Mouse (Mus musculus): ENCODE measurements around the gene Neo1. TPM values are rescaled to one million over a fixed set of nuclear protein-coding genes. Genes with fewer than 3 reads are reported as not detected.

Gene Neo1
- polyA plus RNA-seq, 1 experiment from 2014 or later: 36.5 TPM

DNA sequence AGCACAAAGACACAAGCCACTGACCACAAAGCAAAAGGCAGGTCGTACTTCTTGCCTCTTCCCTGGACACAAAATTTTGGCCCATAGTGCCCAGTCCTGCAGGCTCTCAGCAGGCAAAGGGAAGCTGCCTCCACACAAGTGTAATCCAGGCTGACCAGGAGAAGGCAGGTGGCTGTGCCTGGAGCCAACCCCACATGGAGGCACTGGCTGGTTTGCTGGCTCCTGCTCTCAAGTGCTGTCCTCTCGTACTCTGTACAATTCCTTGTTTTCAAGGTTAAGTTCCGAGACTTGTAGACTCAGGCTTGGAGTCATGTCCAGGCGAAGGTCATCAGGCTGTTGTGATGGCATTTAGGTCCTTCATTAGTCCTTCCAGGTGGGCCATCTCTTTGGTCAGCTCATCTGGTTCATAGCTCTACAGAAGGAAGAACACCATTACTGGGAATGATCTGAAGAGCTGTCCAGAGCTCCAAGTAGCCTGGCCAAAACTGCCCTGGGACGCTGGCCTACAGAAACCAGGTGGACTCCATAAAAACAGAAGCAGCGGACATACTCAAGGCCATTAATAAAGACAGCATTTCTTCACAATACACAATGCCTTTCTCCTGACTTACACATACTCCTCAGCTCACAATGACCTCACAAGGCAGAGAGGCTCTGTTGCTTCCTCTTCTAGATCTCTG is 159.2 kb downstream of the Neo1 start:
- no peaks in the 10 kb centered on the region for H3K9me3 ChIP-seq
- H3K36me3 ChIP-seq: peaks cover 56% of the 10 kb centered on the region
- no peak overlapping the region for H3K4me2 ChIP-seq
- ATAC-seq (ENCODE audit: low FRiP score): no peak
- H3K27me3 ChIP-seq: no peaks in the 10 kb centered on the region
- no peak overlapping the region for H3K4me3 ChIP-seq
- no peak overlapping the region for H3K9ac ChIP-seq
- 93% methylated on average over 6 of the region's 6 CpGs for WGBS
- no peaks in the 10 kb centered on the region for H3K4me1 ChIP-seq (replicated peaks)
- H3K27ac ChIP-seq: no peak overlapping the region

DNA sequence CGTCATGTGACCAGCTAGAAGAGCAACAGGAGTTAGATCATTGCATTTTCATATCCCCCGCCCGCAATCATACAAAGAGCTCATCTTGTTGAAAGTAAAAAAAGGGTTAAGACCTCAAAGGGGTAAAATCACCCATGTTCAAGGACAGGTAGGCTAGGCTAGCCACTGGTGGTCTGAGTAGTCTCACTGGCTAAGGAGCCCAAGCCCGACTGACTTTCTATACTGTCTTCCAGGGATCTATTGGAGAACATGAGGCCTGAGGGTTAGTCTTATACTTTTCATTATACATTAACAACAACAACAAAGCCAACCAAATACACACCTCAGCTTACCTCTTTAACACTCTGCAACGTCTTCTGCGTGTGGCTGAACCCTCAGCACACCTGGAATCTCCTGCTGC is 160.8 kb downstream of the Neo1 start:
- Histone ChIP-seq H3K9ac (0 out of 2 replicates have a peak overlapping the region, but pooled peaks have one; percentile 1), H3K4me3 (no peak overlapping the region), H3K4me2 (no peak overlapping the region), H3K27ac (no peak overlapping the region), H3K36me3 (peaks cover 43% of the 10 kb centered on the region), H3K9me3 (no peaks in the 10 kb centered on the region), H3K4me1 (replicated peaks) (no peaks in the 10 kb centered on the region), H3K27me3 (no peaks in the 10 kb centered on the region)
- no peak for ATAC-seq (ENCODE audit: low FRiP score)
- 87% methylated on average over 6 of the region's 6 CpGs for WGBS

DNA sequence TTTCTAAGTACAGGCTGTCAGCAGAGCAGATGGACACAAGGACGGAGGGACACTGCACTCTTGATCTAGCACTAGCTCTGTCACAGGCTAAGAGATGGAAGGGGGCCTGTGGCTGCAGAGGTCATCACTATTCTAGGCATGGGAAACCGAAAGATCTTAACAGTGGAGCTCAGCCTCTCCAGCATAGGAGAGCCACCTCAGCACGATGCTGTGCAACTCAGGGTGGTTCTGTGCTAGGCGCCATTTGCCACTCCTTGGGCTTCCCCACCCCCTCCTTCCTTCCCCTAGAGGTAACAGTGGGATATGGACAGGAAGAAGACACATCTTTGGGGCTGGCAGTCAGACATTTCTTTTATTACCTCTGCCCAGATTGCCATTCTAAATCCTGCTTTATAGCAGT is 161.9 kb downstream of the Neo1 start:
- H3K27me3 ChIP-seq: no peaks in the 10 kb centered on the region
- no peak overlapping the region for H3K27ac ChIP-seq
- H3K36me3 ChIP-seq: peaks cover 34% of the 10 kb centered on the region
- H3K4me2 ChIP-seq: no peak overlapping the region
- H3K9me3 ChIP-seq: no peaks in the 10 kb centered on the region
- no peak for ATAC-seq (ENCODE audit: low FRiP score)
- no peak overlapping the region for H3K4me3 ChIP-seq
- 92% methylated on average over 4 of the region's 4 CpGs for WGBS
- no peaks in the 10 kb centered on the region for H3K4me1 ChIP-seq (replicated peaks)
- H3K9ac ChIP-seq: no peak overlapping the region

DNA sequence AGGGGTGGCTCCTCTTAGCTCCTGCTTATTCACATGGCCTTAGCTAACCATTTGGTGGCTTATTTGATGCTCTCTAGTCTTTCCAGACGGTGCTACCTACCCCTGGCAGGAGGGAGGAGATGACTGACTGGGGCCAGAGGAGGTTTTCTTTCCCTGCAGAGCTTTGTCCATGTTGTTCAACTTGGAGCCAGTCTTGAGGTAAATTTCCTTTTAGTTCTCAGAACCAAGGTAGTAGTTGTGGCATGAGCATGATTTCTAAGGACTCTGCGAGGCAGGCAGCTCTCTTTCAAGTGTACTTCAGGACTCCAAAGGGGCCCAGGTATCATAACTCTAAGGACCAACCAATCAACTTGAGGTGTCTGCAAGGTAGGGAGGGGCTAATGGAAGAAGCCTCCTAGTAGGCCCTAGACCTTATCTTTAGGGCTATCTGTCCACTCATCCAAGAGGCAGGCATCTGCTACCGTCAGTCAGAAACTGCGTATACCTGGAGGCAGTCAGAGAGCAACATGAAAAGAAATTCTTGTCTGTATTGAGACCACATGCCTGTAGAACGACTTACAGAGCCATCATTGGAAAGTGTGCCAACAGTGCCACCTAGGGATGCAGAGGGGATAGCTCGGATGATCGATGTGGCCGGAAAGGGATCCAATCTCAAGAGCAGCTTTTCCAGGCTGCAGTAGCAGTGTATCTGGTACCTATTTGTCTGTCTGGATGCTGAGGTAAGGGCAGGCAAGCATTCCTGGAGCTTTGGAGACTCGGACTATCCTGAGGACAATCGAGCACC is 162.5 kb downstream of the Neo1 start:
- no peaks in the 10 kb centered on the region for H3K9me3 ChIP-seq
- peaks cover 30% of the 10 kb centered on the region for H3K36me3 ChIP-seq
- no peak overlapping the region for H3K27ac ChIP-seq
- ATAC-seq (ENCODE audit: low FRiP score): peak; percentile 28; the same call in 1 of the 2 replicates
- H3K27me3 ChIP-seq: no peaks in the 10 kb centered on the region
- H3K4me1 ChIP-seq (replicated peaks): no peaks in the 10 kb centered on the region
- no peak overlapping the region for H3K9ac ChIP-seq
- WGBS: 55% methylated on average over 10 of the region's 10 CpGs
- H3K4me3 ChIP-seq: no peak overlapping the region
- H3K4me2 ChIP-seq: no peak overlapping the region

DNA sequence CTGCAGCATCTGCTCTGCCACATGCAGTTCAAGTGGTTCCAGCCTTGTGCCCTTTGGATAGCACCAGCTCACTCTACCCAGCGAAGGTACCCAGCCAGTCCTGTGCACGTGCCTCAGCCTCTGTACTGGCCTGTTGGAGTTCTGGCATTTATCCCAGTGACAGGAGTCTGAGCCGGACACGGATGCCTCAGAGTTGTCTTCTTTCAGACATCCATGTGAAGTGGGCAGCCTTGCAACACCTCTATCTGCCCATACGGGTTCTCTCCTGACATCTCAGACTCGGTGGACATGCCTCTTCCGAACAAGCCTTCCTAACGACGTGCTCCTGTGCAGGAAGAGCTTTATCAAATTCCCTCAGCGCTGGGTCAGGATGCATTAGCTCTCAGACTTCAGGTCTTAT is 165.1 kb downstream of the Neo1 start:
- Histone ChIP-seq H3K4me2 (no peak overlapping the region), H3K27ac (no peak overlapping the region), H3K27me3 (no peaks in the 10 kb centered on the region), H3K4me3 (no peak overlapping the region), H3K4me1 (replicated peaks) (no peaks in the 10 kb centered on the region), H3K9me3 (no peaks in the 10 kb centered on the region), H3K36me3 (peaks cover 11% of the 10 kb centered on the region), H3K9ac (no peak overlapping the region)
- ATAC-seq (ENCODE audit: low FRiP score): no peak
- 87% methylated on average over 10 of the region's 10 CpGs for WGBS

DNA sequence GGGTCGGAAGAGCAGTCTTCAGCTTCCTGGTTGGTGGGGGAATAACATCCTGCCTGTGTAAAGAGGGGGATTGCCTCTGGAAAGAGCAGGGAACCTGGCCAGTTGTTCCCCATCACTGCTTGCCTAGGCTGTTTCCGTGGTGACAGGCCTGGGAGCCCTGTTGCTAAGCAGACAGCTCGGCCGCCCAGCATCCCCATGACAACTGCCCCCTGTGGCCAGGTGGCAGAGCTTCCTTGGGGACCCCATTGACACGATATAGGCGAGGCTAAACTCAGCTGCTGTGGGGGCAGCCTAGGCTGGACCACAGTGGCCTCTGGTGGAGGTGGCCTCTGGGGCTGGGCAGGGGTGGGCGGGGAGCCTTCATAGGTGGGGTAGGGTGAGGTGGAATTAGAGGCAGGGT is 172.4 kb downstream of the Neo1 start:
- Histone ChIP-seq H3K27ac (peak overlapping the region; percentile 66), H3K4me1 (replicated peaks) (peaks cover 19% of the 10 kb centered on the region), H3K9ac (0 out of 2 replicates have a peak overlapping the region, but pooled peaks have one; percentile 35), H3K9me3 (no peaks in the 10 kb centered on the region), H3K36me3 (peaks cover 17% of the 10 kb centered on the region), H3K4me3 (no peak overlapping the region), H3K4me2 (no peak overlapping the region), H3K27me3 (0 out of 2 replicates have a peak, but pooled peaks cover 10% of the 10 kb centered on the region)
- WGBS: 21% methylated on average over 7 of the region's 7 CpGs
- ATAC-seq (ENCODE audit: low FRiP score): peak; percentile 53

DNA sequence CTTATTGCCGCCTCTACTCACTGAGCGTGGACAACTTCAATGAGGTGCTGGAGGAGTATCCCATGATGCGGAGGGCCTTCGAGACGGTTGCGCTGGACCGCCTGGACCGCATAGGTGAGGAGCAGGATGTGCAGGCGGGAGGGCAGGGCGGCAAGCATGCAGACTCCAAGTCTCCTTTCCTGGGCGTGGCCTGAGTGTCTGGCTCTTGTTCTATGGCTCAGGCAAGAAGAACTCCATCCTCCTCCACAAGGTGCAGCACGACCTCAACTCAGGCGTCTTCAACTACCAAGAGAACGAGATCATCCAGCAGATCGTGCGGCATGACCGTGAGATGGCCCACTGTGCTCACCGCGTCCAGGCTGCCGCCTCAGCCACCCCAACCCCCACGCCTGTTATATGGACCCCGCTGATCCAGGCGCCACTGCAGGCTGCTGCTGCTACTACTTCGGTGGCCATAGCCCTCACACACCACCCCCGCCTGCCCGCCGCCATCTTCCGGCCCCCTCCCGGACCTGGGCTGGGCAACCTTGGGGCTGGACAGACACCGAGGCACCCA is 177.1 kb downstream of the Neo1 start:
- Histone ChIP-seq H3K36me3 (peaks cover 45% of the 10 kb centered on the region), H3K9ac (peak overlapping the region; percentile 26; the same call in 1 of the 2 replicates), H3K27me3 (peaks cover 21% of the 10 kb centered on the region; the same call in 1 of the 2 replicates), H3K4me2 (peak overlapping the region; percentile 27), H3K4me1 (replicated peaks) (peaks cover 26% of the 10 kb centered on the region), H3K27ac (no peak overlapping the region), H3K4me3 (no peak overlapping the region), H3K9me3 (no peaks in the 10 kb centered on the region)
- WGBS: 37% methylated on average over 30 of the region's 30 CpGs
- no peak for ATAC-seq (ENCODE audit: low FRiP score)

DNA sequence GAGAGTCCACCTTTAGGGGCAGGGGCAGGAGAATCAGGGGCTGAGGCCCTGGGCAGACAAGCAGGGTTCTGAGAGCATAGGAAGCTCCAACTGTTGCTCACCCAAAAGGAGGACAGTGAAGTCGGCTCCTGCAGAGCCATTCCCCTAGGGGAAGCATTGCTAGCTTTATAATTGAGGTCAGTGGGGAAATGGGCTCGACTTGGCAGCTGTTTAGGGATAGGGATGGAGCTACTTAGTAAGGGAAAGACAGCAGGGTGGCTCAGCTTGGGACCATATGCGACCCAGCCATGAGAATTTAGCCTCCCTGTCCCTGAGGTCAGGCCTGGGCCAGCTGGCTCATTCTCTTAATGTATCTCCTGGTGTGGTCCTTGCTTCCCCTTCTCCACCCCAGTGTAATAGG is 181.3 kb downstream of the Neo1 start:
- WGBS: 32% methylated on average over 3 of the region's 3 CpGs
- no peak overlapping the region for H3K27ac ChIP-seq
- no peak overlapping the region for H3K4me3 ChIP-seq
- peaks cover 21% of the 10 kb centered on the region; the same call in 1 of the 2 replicates for H3K27me3 ChIP-seq
- H3K9ac ChIP-seq: no peak overlapping the region
- H3K4me1 ChIP-seq (replicated peaks): peaks cover 37% of the 10 kb centered on the region
- H3K9me3 ChIP-seq: no peaks in the 10 kb centered on the region
- H3K36me3 ChIP-seq: peaks cover 43% of the 10 kb centered on the region
- no peak overlapping the region for H3K4me2 ChIP-seq
- no peak for ATAC-seq (ENCODE audit: low FRiP score)

DNA sequence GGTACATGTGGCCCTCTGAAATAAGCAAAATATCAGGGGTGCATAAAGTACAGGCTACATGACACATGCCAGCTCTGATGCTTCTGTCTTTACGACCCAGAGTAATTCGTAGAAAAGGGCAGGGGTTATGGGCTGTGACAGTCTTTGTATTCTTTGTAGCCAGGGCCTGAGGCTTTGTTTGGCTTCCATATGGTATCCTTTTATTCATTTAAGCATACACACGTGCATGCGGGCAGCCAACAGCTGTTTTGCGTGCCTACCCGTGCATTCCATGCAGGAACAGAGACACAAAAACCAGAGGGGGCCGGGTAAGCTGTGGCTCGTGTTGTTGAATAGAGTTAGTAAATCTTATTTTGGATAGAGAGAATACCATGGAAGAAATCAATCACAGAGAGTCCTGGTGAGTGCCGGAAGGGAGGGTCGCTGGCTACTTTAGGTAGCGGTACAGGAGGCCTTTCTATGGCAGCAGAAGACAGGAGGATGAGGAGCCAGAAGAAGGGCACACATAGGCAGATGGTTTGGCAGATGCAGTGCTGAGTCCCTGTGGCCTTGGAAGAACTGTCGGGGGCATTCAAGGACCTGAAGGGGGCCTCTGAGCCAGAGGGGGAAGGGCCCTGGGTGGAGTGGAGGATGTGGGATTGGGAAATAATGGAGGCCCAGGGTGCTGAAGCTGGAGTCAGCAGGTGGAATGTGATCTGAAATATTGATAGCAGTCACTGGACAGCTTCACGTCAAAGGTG is 186.5 kb downstream of the Neo1 start:
- no peak for ATAC-seq (ENCODE audit: low FRiP score)
- no peak overlapping the region for H3K4me2 ChIP-seq
- peaks cover 14% of the 10 kb centered on the region for H3K36me3 ChIP-seq
- peak overlapping the region; percentile 44 for H3K27ac ChIP-seq
- H3K9ac ChIP-seq: no peak overlapping the region
- WGBS: 21% methylated on average over 13 of the region's 13 CpGs
- H3K27me3 ChIP-seq: no peaks in the 10 kb centered on the region
- peaks cover 52% of the 10 kb centered on the region for H3K4me1 ChIP-seq (replicated peaks)
- no peaks in the 10 kb centered on the region for H3K9me3 ChIP-seq
- no peak overlapping the region for H3K4me3 ChIP-seq

DNA sequence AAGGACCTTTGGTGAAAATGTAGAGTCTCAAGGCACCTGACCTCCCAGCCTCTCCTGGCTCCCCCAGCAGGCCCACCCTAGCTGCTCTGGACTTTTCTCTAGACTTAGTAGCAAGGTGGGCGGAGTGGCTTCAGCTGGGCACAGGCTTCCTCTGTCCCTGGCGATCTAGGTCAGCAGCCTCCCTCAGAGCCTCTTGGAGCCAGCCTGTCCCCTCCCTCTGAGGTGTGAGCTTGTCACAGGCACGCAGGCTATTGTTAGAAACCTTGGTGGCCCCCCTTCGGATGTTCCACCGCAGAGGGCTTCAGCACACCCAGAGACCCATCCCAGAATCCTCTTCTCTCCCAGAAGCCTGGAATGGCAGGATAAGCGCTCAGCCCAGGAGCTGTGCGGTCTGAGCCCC is 188.6 kb downstream of the Neo1 start:
- Histone ChIP-seq H3K27me3 (no peaks in the 10 kb centered on the region), H3K4me2 (no peak overlapping the region), H3K4me3 (no peak overlapping the region), H3K9ac (no peak overlapping the region), H3K4me1 (replicated peaks) (peaks cover 32% of the 10 kb centered on the region), H3K27ac (no peak overlapping the region), H3K9me3 (no peaks in the 10 kb centered on the region), H3K36me3 (peaks cover 16% of the 10 kb centered on the region)
- WGBS: 79% methylated on average over 7 of the region's 7 CpGs
- no peak for ATAC-seq (ENCODE audit: low FRiP score)

DNA sequence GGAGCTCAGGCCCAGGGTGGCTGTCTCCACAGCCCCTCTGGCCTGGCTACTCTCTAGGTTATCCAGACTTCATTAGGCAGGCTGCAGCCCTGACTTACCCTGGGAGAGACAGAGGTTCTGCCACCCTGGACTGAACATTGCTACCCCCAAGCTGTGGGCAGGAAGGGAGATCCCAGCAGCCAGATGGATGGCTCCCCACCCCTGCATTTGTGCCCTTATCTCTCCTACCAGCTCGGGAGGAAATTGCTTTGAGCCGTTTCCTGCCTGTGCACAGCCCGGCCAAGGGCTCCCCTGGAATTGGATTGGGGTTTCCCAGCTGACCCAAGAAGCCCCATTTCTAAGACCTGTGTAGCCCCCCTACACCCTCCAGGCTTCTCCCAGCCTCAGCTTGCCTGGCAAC is 189.2 kb downstream of the Neo1 start:
- H3K9me3 ChIP-seq: no peaks in the 10 kb centered on the region
- H3K9ac ChIP-seq: peak overlapping the region; percentile 46; the same call in 1 of the 2 replicates
- peaks cover 32% of the 10 kb centered on the region for H3K4me1 ChIP-seq (replicated peaks)
- H3K4me2 ChIP-seq: no peak overlapping the region
- WGBS: 58% methylated on average over 3 of the region's 3 CpGs
- ATAC-seq (ENCODE audit: low FRiP score): no peak
- no peak overlapping the region for H3K4me3 ChIP-seq
- no peak overlapping the region for H3K27ac ChIP-seq
- no peaks in the 10 kb centered on the region for H3K27me3 ChIP-seq
- peaks cover 16% of the 10 kb centered on the region for H3K36me3 ChIP-seq

DNA sequence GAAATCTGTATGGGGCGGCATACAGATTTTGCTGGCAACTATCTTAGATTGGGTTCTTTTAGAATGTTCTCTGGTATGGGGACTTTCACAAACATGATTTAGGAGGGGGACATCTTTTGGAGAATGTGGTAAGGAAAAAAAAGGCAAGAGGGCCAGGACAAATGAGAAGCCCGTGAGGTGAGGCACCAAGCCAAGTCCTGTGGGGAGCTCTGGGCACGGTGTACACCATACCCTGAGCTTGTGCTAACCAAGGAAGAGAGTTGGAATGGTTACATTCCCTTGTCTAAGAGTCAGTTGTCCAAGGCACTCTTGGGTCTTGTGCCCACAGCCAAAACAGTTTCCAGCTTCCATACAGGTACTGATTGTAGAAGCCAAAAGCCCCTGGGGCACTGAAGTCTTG is 191.6 kb downstream of the Neo1 start:
- no peak overlapping the region for H3K27ac ChIP-seq
- no peak for ATAC-seq (ENCODE audit: low FRiP score)
- H3K4me3 ChIP-seq: no peak overlapping the region
- 89% methylated on average over 3 of the region's 3 CpGs for WGBS
- H3K27me3 ChIP-seq: no peaks in the 10 kb centered on the region
- no peak overlapping the region for H3K4me2 ChIP-seq
- peaks cover 16% of the 10 kb centered on the region for H3K36me3 ChIP-seq
- H3K9ac ChIP-seq: no peak overlapping the region
- no peaks in the 10 kb centered on the region for H3K9me3 ChIP-seq
- H3K4me1 ChIP-seq (replicated peaks): peaks cover 19% of the 10 kb centered on the region
